Mouse (Mus musculus): Measurements from ENCODE around the gene Npepl1. TPM values are rescaled to one million over a fixed set of nuclear protein-coding genes. Genes with fewer than 3 reads are reported as not detected.

Npepl1 gene
- total and polyA plus RNA-seq, 3 experiments = 17.3 to 46.9 TPM; not detected in 1

- Histone ChIP-seq H3K27me3 (ENCODE audit: control insufficient read depth in 1 of 2, insufficient read depth in 2 of 2, low read length in 2 of 2) (no peaks in the 10 kb centered on the region), H3K9me3 (replicated peaks; ENCODE audit: insufficient read depth, low read length) (no peaks in the 10 kb centered on the region), H3K4me3 (ENCODE audit: control insufficient read depth in 1 of 2, insufficient read depth in 1 of 2, low read depth in 2 of 2, low read length in 2 of 2) (no peak overlapping the region), H3K36me3 (ENCODE audit: control insufficient read depth in 1 of 2, insufficient read depth in 2 of 2, low read length in 2 of 2) (no peaks in the 10 kb centered on the region), H3K9ac (ENCODE audit: control insufficient read depth, low read depth, low read length, poor library complexity, severe bottlenecking) (no peak overlapping the region), H3K79me2 (ENCODE audit: control insufficient read depth, insufficient read depth, low read length, poor library complexity) (no peaks in the 10 kb centered on the region), H3K27ac (ENCODE audit: control insufficient read depth, low read depth, low read length) (no peak overlapping the region), H3K4me1 (ENCODE audit: control insufficient read depth in 1 of 2, insufficient read depth in 2 of 2, low read length in 2 of 2) (no peaks in the 10 kb centered on the region)
- TF ChIP-seq MAFK (IDR thresholded peaks at IDR 0.05; ENCODE audit: borderline replicate concordance, low read depth, low read length) = no peak
- TF ChIP-seq GABPA (IDR thresholded peaks at IDR 0.05; ENCODE audit: low read depth, low read length) = no peak
- TF ChIP-seq RCOR1 (IDR thresholded peaks at IDR 0.05; ENCODE audit: low read depth, low read length) = no peak
- TF ChIP-seq TBP (IDR thresholded peaks at IDR 0.05; ENCODE audit: low read depth, low read length) = no peak
- no peak for TF ChIP-seq ZMIZ1 (IDR thresholded peaks at IDR 0.05; ENCODE audit: low read depth, low read length)
- no peak for TF ChIP-seq SIN3A (IDR thresholded peaks at IDR 0.05; ENCODE audit: low read length)
- TF ChIP-seq ZNF384 (IDR thresholded peaks at IDR 0.05; ENCODE audit: low read depth, low read length) = no peak
- no peak for TF ChIP-seq ZKSCAN1 (IDR thresholded peaks at IDR 0.05; ENCODE audit: low read depth, low read length)
- no peak for TF ChIP-seq MXI1 (IDR thresholded peaks at IDR 0.05; ENCODE audit: low read depth, low read length)
- no peak for TF ChIP-seq NELFE (IDR thresholded peaks at IDR 0.05; ENCODE audit: low read depth, low read length)
- TF ChIP-seq GATA1 (IDR thresholded peaks at IDR 0.05; ENCODE audit: low read depth, low read length) = no peak
- TF ChIP-seq POLR2AphosphoS2 (IDR thresholded peaks at IDR 0.05; ENCODE audit: low read length) = no peak
- no peak for TF ChIP-seq MAZ (IDR thresholded peaks at IDR 0.05; ENCODE audit: low read depth, low read length)
- no peak for TF ChIP-seq POLR2AphosphoS5 (IDR thresholded peaks at IDR 0.05; ENCODE audit: borderline replicate concordance, low read depth, low read length)
- no peak for TF ChIP-seq USF2 (IDR thresholded peaks at IDR 0.05; ENCODE audit: borderline replicate concordance in 1 of 2, insufficient read depth in 1 of 2, low read depth in 1 of 2, low read length in 2 of 2)
- TF ChIP-seq TCF12 (IDR thresholded peaks at IDR 0.05; ENCODE audit: low read depth, low read length) = no peak
- TF ChIP-seq HCFC1 (IDR thresholded peaks at IDR 0.05; ENCODE audit: low read depth, low read length) = no peak
- no peak for TF ChIP-seq CTCF (IDR thresholded peaks at IDR 0.05 in 2 of 3, conservative IDR thresholded peaks at IDR 0.05 in 1 of 3; ENCODE audit: control insufficient read depth in 1 of 3, insufficient read depth in 1 of 3, low read depth in 2 of 3, low read length in 3 of 3, poor library complexity in 1 of 3, severe bottlenecking in 1 of 3)
- TF ChIP-seq EP300 (IDR thresholded peaks at IDR 0.05; ENCODE audit: low read depth in 1 of 2, low read length in 2 of 2) = no peak
- no peak for TF ChIP-seq CHD2 (IDR thresholded peaks at IDR 0.05; ENCODE audit: low read length)
- DNase-seq (ENCODE audit: low read depth, low spot score) = no peak
Observed at GRCm38 (mm10) chr2:174122331-174122730, 12.2 kb downstream of the Npepl1 start.

- DNase-seq (ENCODE audit: low read depth, low spot score) = no peak
- Histone ChIP-seq H3K4me3 (ENCODE audit: control insufficient read depth in 1 of 2, insufficient read depth in 1 of 2, low read depth in 2 of 2, low read length in 2 of 2) (no peak overlapping the region), H3K79me2 (ENCODE audit: control insufficient read depth, insufficient read depth, low read length, poor library complexity) (no peaks in the 10 kb centered on the region), H3K36me3 (ENCODE audit: control insufficient read depth in 1 of 2, insufficient read depth in 2 of 2, low read length in 2 of 2) (no peaks in the 10 kb centered on the region), H3K27ac (ENCODE audit: control insufficient read depth, low read depth, low read length) (no peak overlapping the region), H3K9me3 (replicated peaks; ENCODE audit: insufficient read depth, low read length) (no peaks in the 10 kb centered on the region), H3K9ac (ENCODE audit: control insufficient read depth, low read depth, low read length, poor library complexity, severe bottlenecking) (no peak overlapping the region), H3K4me1 (ENCODE audit: control insufficient read depth in 1 of 2, insufficient read depth in 2 of 2, low read length in 2 of 2) (no peaks in the 10 kb centered on the region), H3K27me3 (ENCODE audit: control insufficient read depth in 1 of 2, insufficient read depth in 2 of 2, low read length in 2 of 2) (no peaks in the 10 kb centered on the region)
- no peak for TF ChIP-seq BHLHE40 (IDR thresholded peaks at IDR 0.05; ENCODE audit: borderline replicate concordance, low read depth, low read length)
- no peak for TF ChIP-seq CHD1 (IDR thresholded peaks at IDR 0.05; ENCODE audit: low read depth, low read length)
- no peak for TF ChIP-seq SIN3A (IDR thresholded peaks at IDR 0.05; ENCODE audit: low read length)
- TF ChIP-seq NELFE (IDR thresholded peaks at IDR 0.05; ENCODE audit: low read depth, low read length) = no peak
- no peak for TF ChIP-seq SMC3 (IDR thresholded peaks at IDR 0.05; ENCODE audit: low read depth, low read length)
- no peak for TF ChIP-seq HCFC1 (IDR thresholded peaks at IDR 0.05; ENCODE audit: low read depth, low read length)
- TF ChIP-seq MXI1 (IDR thresholded peaks at IDR 0.05; ENCODE audit: low read depth, low read length) = no peak
- no peak for TF ChIP-seq MYC (IDR thresholded peaks at IDR 0.05; ENCODE audit: low read depth, low read length)
- TF ChIP-seq NRF1 (IDR thresholded peaks at IDR 0.05; ENCODE audit: insufficient read depth, low read depth, low read length, poor library complexity, severe bottlenecking) = no peak
- TF ChIP-seq TCF12 (IDR thresholded peaks at IDR 0.05; ENCODE audit: low read depth, low read length) = no peak
- no peak for TF ChIP-seq RAD21 (IDR thresholded peaks at IDR 0.05; ENCODE audit: low read depth, low read length)
- no peak for TF ChIP-seq MEF2A (IDR thresholded peaks at IDR 0.05; ENCODE audit: extremely low read depth, insufficient replicate concordance, low read depth, low read length, poor library complexity, severe bottlenecking)
Observed at GRCm38 (mm10) chr2:174123731-174124130, 13.6 kb downstream of the Npepl1 start.
